Mouse (Mus musculus) A20 (cell line): ENCODE measurements around the gene Secisbp2l.

Experiments used
- DNase-seq: peaks from one replicate; pipeline ENCODE4 v3.0.0-alpha.2; 2011; ENCODE audit warnings: low read depth, low spot score

Gene Secisbp2l

DNA sequence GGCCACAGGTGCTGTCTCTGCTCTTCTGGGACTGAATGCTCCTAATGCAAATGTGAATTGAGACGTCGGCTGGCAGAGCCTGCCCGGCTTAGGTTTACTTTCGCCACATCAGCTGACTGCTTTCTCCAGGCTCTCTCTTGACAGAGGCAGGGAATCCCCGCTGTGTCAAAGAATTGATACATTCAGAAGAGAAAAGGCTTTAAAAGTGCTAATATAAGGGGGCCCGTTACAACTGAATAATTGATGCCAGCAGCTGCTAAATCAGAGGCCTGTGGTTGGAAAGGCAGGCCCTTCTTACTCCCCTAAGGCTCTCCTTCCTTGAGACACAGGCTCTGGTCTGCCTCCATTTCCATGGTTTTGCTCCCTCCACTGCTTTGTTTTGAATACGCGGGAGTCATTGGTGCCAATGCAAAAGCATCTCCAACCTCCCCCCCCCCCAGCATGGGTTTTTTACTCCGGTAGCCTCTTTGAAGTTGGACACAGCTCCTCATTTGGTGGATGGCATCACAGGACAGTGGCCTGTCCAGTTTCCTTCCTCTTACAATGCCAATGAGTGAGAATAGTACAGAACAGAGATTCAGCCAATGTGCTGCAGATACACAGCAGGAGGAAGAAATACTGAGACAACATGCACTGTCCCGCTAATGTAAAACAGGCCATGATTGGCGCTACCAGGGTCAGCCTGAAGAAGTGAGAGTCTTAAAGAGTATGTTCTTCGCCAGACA, 77.6 kb downstream of the Secisbp2l start:
- DNase-seq = no peak

GRCm38 (mm10) chr2:125702851-125703250, 79.8 kb downstream of the Secisbp2l start:
- no peak for DNase-seq

- no peak for DNase-seq
Observed at GRCm38 (mm10) chr2:125701606-125702005, 81.1 kb downstream of the Secisbp2l start.

DNA sequence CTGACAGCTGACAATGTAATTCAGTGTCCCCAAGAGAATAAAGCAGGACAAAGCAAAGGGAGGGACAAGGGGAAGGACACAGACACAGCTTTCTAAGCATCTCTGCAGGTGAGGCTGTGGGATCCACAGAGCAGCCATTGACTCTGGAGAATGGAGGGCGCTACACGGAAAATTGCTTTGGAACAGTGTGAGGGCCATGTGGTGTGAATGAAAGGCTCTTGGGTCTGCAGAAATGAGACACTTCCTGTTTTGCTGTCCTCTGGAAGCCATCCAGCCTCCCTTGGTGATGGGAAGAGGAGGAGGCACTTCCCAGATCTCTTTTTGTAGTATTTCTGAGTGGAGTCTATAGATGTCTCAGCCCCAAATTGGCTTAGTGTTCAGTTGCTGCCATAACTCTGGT, 86.5 kb downstream of the Secisbp2l start:
- DNase-seq = no peak

DNA sequence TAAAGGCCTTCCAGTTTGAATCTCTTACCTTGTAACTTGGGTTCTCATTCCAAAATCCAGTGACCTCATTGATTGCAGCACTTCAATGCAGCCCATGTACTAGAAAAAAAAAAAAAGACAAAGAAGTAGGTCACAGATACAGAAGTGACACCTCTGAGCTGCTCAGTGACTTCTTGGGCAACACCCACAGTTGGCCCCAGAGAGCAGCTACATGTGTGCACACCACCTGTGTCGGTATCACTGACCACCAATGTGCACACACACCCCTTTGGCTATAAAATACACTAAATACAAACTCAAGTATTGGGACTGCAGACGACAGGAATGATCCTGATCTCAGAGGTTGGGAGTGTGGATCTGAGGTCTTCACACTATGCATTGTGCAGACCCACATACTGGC, 87.9 kb downstream of the Secisbp2l start:
- DNase-seq = no peak

DNA sequence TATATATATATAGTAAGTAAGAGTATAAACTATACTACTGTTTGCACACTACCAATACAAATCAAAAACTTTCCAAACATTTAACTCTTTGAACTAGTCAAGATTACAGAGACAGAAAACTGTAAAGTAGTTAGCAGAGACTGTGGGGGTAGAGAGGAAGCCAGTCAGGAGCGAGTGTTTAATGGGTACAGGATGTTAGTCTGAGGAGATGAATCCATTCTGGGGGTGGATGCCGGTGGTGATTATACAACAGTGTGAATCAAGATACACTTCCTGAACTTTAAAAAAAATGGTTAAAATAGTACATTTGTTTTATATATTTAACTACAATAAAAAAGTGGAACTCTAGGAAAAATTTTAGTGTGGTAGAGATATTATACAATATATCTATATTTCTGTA, 90.7 kb downstream of the Secisbp2l start:
- DNase-seq = no peak
